Mouse (Mus musculus): ENCODE measurements around the gene Tango6.
A peak's percentile ranks its signal among the peaks of the same experiment; 100 is the strongest.

Gene Tango6

DNA sequence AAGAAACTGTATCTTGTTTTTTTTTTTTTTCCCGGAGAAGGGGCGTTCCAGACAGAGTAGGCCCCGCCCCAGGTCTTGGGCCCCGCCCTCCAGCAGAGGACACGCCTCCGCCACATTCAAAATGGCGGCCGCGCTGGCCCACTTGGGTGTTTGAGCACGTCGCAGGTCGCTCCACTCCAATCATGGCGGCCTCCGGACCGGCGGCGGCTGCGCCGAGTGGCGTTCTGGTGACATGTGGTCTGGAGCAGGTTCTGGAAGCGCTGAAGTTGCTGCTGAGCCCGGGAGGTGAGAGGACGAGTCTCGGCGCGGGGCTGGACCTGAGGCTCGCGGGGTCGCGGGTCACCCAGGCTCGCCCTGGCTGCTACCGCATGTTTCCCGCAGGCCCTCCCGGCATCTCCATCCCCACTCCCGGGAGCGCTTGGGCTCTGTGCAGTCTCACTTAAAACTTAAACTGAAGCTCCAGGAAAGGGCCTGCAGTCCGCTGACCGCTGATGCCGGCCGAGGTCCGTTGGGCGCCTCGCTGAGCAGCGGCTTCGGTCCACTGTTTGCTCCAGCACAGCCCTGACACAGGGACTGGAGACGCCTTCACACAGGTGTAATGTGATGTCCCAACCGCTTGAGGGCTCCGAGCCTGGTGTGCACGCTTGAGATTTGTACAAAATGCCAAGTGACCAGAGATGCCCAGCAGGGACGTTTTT lies at the start of gene Tango6:
Tango6 (plus strand) TSS at position 98 of the 698 bp plus-strand sequence.
- peak; percentile 95 for DNase-seq

DNA sequence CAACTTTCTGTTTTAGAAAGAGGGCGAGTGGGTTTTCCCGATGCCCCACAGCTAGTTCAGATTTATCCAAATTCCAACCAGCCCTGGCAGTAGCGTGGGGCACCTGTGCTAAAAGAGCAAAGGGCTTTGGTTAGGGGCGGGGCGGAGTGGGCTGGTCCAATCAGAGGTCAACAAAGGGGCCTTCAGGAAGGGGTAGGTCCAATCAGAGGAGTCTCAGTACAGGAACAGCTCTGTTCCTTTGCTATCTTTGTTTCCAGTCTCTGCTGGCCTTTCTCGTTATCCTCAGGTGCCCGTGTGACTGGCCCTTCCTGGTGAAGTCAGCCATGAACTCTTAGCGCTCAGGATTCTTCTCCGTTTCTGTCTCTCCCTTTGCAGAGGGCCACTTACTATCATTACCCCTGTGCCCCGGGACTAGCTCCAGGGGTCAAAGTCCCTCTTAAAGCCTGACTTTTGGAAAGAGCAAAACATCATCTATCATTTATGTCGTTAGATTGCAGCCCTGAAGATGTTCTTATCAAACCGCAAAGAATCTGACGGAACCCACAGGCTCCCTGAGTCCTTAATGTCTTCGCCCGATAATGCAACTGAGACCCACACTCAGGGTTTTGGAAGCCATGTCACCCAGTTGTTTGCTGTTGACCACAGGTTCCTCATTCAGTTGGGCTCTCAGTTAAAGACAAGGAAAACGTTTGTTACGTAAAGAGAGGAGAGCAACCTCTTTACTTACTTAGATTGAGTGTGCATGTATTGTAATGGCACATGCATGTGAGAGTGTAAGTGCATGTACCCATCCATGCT lies 49.3 kb upstream of the Tango6 start:
- DNase-seq = peak; percentile 73

DNA sequence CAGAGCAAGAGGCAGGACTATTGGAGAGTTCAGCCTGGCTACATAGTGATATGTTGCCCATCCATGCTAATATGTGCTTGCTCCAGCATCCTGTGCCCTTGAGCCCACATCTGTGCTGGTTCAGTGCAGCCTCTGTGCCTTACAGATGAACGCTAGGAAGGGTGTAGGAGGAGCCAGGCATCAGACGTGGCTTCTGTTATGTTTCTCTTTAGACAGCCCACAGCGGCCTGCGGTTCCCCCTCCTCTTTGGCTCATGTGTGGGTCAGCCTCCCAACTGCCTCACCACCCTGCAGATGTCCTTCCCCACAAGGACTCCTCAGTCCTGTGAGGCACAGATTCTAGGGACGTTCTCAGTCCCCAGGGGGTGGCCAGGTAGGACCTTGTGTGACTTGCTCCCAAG lies 47.6 kb upstream of the Tango6 start:
- peak; percentile 5 for DNase-seq

DNA sequence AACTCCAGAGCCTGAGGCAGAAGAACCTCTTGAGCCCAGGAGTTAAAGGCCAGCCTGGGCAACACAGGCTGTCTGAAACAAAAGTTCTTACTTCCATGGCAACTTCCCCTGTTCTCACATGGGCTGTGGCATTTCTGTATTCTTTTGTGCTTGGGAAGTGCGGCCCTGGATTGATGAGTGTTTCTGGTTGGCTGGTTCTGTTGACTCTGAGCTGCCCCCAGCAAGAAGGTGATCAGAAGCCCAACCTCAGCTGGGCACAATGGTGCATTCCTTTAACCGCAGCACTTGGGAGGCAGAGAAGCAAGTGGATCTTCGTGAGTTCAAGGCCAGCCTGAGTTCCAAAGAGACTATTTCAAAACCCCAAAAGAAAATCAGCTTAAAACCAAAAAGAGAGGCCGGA lies 45.4 kb upstream of the Tango6 start:
- DNase-seq = no peak

DNA sequence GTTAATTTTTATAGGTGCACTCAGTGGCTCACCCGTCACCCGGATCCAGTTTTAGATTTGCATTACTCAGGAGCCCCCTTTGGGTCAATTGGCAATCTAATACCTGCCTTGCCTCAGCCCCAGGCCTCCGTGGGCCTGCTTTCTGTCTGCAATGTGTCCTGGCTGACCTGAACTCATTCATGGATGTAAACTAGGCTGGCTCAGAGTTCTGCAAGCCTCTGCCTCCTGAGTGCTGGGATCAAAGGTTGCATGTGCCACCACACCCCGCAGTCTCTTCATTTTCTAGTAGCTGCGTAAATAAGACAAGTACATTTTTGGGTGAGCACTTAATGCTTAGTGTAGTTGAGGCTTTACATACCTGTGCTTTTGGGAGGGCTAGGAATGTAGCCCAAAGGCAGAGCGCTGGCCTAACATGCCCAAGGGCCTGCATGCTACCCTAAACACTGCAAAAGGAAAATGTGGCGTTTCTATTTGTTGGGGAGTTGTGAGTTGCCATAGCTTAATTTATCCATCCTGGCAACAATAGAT lies 44.0 kb upstream of the Tango6 start:
- peak; percentile 49 for DNase-seq

DNA sequence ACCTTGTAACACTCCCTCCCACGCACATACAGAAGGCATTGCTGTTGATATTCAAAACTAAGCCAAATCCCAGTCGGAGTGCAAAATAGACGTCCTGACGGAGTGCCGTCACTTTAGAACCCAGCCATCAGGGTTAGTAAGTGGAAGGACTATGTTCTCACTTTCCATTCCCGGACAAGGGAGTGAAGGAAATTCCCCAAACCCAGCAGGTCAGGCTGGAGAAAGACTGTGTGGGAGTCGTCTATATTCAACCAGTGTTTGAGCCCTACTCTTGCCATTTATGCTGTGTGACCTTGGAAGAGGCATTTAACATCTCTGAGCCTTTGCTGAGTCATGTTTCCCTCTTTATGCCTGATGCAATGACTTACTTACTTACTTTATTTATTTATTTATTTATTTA lies 42.7 kb upstream of the Tango6 start:
- no peak for DNase-seq

DNA sequence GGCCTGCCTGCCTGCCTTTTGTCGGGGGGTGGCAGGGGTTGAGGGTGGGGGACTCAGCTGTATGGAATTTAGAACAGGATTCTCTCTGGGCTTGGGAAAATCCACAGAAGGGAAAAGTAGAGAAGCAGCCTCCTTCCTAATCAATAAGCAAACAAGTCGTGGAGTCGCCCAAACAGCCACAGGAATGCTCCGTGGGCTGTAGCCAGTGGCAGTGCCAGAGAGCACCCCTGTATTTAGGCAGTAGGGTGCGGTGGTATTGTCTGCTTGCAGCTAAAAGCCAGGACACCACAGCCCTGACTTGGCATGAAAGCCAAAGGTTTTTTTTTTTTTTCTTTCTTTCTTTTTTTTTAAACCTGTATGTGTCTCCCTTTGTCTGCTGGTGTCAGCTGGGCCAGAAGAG lies 41.9 kb upstream of the Tango6 start:
- DNase-seq = no peak

DNA sequence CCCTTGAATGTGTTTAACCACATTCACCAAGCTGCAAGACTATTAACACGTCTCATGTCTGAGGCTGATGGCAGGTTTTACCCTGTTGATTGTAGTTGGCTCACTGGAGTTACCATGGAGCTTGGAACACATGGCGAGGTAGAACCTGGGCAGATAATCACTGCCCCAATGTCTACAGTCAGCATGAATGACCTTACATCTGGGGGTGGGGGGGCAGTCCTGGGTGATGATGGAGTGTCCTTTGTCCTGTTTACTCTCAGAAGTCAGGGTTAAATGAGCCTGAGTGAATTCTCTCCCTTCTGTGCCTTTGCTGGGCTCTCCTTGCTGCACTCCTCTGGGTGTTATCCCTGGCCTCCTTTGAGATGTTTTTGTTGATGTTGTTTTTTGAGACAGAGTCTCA lies 40.7 kb upstream of the Tango6 start:
- DNase-seq = no peak

DNA sequence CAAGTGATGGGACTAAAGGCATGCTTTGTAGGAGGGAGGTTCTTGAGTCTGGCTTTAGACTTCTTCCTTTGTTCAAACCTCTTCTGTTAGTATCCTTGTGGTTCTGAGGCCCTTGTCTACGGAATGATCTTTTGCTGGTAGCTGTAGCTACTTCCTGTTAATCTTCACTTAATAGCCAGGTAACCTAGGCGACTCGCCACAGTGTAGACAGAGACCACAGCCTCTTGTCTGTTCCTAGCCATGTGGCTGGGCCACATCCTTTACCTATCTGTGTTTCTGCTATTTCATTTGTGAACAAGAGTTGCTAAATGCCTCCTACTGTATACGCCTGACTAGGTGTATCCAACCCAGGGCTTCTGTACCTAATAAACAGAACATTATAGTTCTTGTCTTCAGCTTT lies 39.8 kb upstream of the Tango6 start:
- no peak for DNase-seq

DNA sequence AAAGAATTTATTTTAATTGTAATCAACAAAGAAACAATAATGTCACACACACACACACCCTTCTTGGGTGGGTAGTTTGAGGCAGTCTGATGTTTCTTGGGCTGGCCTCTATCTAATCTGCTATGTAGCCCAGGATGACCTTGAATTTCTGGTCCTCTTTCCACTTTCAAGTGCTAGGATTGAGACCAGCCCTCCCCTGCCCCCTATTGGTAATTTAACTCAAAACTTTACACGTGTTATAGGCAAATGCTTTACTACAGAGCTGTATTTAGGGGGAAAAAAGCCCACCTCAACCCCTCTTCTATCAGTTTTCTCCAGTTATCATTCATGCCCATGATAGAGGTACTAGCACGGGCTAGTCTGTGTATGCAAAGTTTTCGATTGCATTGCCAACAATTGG lies 37.9 kb upstream of the Tango6 start:
- no peak for DNase-seq

DNA sequence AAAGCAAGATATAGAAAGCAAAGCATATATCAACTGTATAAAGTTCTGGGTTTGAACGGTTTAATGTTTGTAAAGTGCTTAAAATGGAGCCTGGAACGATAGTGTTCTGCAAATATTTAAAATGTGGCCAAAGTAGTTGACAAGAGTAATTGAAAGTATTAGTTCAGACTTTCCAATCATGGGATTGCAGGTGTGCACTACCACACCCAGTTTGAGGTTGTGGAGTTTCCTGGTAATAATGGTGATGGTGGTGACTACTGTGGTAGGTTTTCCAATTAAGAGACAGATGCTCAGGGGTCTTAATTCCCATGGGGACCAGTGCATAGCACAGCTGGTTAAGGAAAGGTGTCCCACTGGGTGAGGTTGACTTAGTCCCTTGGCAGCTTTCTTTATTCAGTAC lies 36.7 kb upstream of the Tango6 start:
- DNase-seq = no peak

DNA sequence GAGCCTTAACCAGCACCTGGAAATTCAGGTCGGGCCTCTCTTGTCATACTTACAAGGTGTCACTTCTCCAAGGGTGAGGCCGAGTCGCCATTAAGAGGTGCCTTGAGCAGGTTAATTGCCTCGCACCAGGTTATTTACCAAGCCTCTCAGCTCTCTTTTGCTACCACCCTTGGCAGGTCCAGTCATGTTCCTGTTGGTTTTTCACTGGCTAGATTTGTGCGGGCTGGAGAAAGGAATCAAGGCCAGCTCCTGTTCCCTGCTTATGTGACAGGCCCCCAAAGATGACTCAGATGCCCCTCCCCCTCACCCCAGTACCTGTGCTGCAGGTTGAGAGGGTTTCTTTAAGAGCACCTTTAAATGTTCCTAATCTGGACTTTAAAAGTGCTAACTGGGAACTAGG lies 36.1 kb upstream of the Tango6 start:
- DNase-seq = no peak

DNA sequence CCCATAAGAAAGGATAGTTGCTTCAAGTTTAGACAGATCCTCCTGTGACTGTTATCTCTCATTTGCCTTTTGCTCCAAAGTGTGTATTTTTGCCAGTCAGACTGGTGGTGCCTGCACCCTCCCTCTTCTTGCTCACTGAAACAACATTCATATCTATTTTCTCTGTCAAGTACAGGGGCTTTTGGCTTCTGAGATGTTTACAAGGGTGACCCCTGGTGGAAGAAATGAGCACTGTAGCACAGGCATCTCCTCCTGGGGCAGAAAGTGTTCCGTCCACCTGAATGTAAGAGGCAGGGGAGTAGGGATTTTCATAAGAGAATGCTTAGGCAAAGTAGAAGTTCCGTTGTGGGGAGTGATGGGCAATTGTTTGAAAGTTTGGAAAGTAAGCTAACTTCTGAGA lies 35.5 kb upstream of the Tango6 start:
- peak; percentile 84 for DNase-seq

DNA sequence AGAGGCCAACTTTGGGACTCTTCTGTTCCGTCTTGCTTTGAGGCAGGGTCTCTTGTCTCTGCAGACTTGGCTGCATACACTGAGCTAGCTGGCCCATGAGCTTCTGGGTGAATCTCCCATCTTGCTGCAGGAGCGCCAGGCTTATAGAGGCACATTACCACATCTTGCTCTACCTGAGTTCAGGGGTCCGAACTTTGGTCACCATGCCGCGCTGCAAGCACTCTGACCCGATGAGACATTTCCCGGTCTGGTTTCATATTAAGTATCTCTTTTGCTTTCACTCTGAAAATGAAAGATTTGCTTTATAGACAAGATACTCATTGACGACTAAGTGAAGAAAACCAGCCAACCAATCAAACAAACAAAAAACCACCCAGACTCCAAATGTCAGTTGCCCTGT lies 34.4 kb upstream of the Tango6 start:
- no peak for DNase-seq

DNA sequence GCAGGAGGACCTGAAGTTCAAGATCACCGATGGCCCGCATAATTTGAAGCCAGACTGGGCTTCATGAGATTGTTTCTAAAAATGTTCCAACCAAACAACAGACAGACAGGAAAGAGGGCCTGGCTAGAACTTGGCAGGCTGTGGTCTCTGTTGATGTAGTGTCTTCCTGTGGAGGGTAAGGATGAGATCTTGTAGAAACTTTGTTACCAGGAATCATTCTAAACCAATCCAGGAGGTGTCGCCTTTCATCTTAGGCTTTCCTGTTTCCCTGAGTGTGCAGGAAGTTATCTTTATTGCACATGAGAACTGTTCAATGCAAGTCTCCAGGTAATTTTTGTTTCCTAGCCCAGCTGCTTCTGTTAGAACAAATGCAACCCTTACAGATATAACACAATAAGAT lies 30.9 kb upstream of the Tango6 start:
- DNase-seq = no peak

DNA sequence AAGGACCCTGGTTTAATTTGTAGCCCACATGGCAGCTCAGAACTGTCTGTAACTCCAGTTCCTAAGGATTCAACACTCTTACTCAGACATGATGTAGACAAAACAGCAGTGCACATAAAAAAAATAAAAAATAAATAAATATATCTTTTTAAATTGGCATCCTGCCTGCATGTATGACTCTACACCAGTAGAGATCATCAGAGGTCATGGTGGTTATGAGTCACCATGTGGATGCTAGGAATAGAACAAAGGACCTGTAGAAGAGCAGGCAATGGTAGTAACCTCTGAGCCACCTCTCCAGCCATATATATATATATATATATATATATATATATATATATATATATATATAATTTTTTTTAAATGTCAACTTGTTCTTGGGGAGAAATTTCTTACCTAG lies 26.8 kb upstream of the Tango6 start:
- DNase-seq = no peak

DNA sequence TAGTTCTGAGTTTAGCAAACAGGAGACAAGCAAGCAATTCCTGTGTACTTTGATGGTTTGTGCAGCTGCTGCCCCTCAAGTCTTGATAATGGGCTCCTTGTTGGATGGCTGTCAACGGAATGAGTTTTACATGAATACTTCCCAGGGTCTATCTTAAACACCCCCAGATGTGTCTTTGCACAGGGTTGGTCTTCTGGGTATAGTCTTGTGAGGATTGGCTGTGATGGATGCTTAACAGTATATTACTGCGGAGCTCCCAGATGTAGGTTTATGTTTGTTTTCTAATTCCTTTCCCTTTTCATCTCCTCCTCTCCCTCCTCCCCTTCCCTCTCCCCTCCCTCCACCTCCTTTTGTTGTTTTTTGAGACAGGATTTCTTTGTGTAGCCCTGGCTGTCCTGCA lies 10.1 kb upstream of the Tango6 start:
- DNase-seq = no peak

DNA sequence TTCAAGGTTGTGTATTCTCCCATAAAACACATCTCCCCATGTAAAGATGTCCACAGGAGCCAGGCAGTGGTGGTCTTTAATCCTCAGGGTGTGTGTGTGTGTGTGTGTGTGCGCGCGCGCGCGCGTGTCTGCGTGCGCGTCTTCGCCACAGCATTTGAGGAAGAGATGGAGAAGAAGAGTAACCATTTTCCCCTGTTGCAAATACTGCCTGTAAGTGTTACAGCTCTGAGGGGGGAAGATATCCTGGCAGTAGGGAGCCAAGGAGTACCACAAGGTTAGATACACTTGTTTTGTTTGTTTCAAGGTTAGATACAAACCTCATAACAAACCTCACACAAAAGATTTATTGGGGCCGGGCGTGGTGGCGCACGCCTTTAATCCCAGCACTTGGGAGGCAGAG lies 8.6 kb upstream of the Tango6 start:
- DNase-seq = no peak

DNA sequence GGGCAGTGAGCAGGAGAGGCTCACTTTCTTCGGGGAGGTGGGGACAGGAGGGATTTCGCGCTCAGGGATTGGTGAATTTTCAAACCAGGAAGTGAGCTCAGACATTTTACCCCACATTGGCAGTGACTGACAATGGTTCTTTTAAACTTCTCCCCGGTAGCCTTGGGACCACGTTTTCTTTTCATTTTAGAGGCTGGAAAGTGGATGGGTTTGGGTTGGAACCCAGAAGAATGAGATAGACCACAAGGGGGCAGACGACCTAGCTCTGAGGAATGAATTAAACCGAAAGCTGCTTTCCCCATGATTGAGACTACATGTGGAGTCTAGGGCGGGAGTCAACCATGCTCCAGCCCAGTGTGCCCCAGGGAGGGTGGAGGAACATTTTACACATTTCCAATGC lies 8.0 kb upstream of the Tango6 start:
- DNase-seq = no peak

DNA sequence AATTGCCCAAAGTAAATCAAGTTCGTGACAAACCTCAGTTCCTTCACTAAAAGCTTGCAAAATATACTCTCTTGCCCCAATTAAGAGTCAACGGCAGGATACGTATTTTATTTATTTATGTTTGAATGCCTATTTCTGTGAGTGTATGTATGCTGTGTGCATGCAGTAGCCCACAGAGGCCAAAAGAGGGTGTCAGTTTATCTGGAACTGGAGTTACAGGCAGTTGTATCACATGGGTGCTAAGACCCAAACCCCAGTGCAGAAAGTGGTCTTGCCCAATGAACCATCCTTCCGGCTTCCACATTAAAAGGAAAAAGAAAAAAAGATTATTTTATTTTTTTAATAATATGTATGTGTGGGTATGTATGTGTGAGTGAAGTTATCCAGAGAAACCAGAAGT lies 1.5 kb downstream of the Tango6 start:
- no peak for DNase-seq

DNA sequence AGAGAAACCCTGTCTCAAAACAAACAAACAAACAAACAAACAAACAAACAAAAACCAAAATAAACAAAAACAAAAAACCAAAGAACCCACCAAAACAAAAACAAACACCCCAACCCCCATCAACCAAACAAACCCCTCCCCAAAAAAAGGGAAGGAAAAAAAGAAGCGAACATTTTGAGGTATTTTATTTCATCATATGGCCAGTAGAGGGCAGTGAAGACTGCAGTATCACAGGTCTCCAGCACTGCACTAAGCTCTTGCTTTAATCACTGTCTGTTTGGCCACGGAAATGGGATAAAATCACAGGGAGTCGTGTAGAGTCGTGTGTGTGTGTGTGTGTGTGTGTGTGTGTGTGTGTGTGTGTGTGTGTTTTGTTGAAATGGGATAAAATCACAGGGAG lies 4.6 kb downstream of the Tango6 start:
- no peak for DNase-seq

DNA sequence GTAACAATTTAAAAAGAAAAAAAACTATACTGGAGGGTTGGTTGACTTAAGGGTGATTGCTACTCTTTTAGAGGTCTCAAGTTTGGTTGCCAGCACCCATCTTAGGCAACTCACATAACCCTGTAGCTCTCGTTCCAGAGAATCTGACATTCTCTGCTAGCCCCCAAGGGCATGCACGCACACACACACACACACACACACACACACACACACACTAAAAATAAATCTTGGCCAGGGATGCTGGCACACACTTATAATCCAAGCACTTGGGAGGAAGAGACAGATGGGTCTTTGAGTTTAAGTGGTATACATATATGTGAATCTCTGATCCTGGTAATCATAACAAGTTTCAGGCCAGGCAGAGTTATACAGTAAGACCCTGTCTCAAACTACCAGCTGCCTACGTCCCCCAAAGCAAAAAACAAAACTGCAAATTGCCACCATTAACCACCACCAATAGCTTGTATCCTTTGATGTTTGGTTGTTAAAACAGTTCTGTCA lies 14.9 kb downstream of the Tango6 start:
- no peak for DNase-seq

DNA sequence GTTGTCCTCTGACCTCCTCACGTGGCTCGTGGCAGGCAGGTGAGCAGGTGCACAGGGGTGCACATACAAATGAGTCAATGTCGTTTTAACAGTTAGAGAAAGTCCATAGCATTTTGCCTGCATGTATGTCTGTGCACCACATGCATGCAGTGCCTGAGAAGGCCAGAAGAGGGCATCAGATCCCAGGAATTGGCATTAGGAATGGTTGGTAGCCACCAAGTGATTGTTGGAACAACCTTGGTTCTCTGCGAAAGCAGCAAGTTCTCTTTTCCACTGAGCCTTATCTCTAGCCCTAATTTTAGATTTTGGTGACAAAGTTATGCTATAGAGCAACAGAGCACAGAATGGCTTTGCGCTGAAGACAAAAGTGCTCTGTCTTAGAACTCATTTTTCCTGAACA lies 16.7 kb downstream of the Tango6 start:
- DNase-seq = peak; percentile 81

DNA sequence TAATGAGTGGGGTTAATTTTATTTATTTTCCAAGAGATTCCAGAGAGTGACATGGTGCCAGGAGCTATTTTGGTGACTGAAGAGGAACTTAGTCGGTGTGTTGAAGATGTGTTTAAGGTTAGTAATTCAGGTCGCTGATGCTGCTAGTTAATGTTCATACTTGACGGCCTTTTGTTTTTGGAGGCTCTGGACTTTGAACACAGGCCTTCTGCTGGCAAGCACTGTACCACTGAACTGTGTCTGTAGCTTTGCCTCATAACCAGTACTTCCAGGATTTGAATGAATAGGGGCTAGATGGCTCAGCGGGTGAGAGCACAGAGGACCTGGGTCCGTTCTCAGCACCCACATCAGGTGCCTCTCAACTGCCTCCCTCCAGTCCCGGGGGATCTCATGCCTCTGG lies 17.3 kb downstream of the Tango6 start:
- DNase-seq = peak; percentile 33
